Mouse (Mus musculus): Measurements from ENCODE around the gene Syt1. TPM values are rescaled to one million over a fixed set of nuclear protein-coding genes. Genes with fewer than 3 reads are reported as not detected.

The Syt1 gene
- polyA plus RNA-seq, 1 experiment from 2014 or later: 26.6 TPM

- H3K27me3 ChIP-seq (ENCODE audit: control insufficient read depth, insufficient read depth, low read length): no peaks in the 10 kb centered on the region
- no peaks in the 10 kb centered on the region for H3K9me3 ChIP-seq (ENCODE audit: control insufficient read depth, low read length)
- no peak overlapping the region for H3K27ac ChIP-seq (ENCODE audit: low read depth, low read length)
- H3K4me1 ChIP-seq (ENCODE audit: control insufficient read depth, insufficient read depth, low read length): no peaks in the 10 kb centered on the region
- H3K4me3 ChIP-seq (ENCODE audit: low read depth, low read length): no peak overlapping the region
- WGBS: 90% methylated on average over 2 of the region's 2 CpGs
- no peak overlapping the region for H3K9ac ChIP-seq (ENCODE audit: low read length)
- no peak for ATAC-seq (ENCODE audit: insufficient read depth, low FRiP score, low TSS enrichment)
- DNase-seq (ENCODE audit: low spot score): no peak
- H3K36me3 ChIP-seq (ENCODE audit: control insufficient read depth, insufficient read depth, low read length): no peaks in the 10 kb centered on the region
- no peak overlapping the region for H3K4me2 ChIP-seq (ENCODE audit: low read depth)
Observed at GRCm38 (mm10) chr10:108455883-108456282, 554.9 kb downstream of the Syt1 start.

DNA sequence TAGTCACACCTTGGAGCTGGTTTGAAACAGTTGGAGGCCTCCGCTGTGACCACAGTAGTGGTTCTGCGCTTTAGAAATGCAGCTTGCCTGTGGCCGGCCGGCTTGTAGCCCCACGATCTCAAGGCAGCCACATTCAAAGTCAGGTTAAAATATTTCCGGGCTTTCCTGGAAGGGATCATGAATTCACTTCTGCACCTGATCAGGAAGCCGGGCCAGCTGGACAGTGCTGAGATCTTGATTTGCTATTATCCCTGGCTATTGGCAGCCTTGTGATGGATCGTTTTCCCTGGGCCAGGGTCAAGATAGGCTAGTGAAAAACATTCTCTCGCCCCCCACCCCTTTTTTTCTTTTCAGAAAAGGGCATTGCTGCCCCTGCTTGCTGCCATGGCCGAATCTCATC is 555.6 kb downstream of the Syt1 start:
- 81% methylated on average over 10 of the region's 10 CpGs for WGBS
- no peak for DNase-seq (ENCODE audit: low spot score)

DNA sequence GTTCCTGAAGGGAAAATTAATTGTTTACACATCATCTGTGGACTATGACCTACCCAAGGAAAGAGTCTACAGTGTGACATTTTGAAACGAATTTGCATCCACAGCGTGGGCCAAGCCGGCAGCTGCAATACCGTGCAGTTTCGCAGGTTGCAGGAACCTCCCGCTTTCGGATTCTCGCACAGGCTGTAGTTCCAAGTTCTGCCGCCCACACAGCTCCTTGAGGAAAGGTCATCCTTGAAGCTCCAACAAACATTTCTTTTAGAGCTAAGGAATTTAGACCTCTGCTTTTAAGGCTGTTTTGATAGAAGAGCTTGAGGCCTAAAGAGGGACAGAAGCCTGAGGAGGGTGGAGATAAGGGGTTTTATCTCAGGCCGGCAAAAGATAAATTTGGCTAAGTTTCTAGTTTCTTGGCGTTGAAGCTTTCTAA is 556.1 kb downstream of the Syt1 start:
- Histone ChIP-seq H3K9ac (ENCODE audit: low read length) (no peak overlapping the region), H3K36me3 (ENCODE audit: control insufficient read depth, insufficient read depth, low read length) (no peaks in the 10 kb centered on the region), H3K4me2 (ENCODE audit: low read depth) (no peak overlapping the region), H3K4me1 (ENCODE audit: control insufficient read depth, insufficient read depth, low read length) (no peaks in the 10 kb centered on the region), H3K4me3 (ENCODE audit: low read depth, low read length) (no peak overlapping the region), H3K9me3 (ENCODE audit: control insufficient read depth, low read length) (no peaks in the 10 kb centered on the region), H3K27ac (ENCODE audit: low read depth, low read length) (no peak overlapping the region), H3K27me3 (ENCODE audit: control insufficient read depth, insufficient read depth, low read length) (no peaks in the 10 kb centered on the region)
- DNase-seq (ENCODE audit: low spot score) (no peak), ATAC-seq (ENCODE audit: insufficient read depth, low FRiP score, low TSS enrichment) (no peak)
- 90% methylated on average over 11 of the region's 11 CpGs for WGBS

More for the DNA sequence above, 555.6 kb downstream of the Syt1 start:
- H3K27me3 ChIP-seq (ENCODE audit: control insufficient read depth, insufficient read depth, low read length): no peaks in the 10 kb centered on the region
- no peaks in the 10 kb centered on the region for H3K9me3 ChIP-seq (ENCODE audit: control insufficient read depth, low read length)
- no peak overlapping the region for H3K27ac ChIP-seq (ENCODE audit: low read depth, low read length)
- no peak overlapping the region for H3K9ac ChIP-seq (ENCODE audit: low read length)
- ATAC-seq (ENCODE audit: insufficient read depth, low FRiP score, low TSS enrichment): no peak
- no peak overlapping the region for H3K4me2 ChIP-seq (ENCODE audit: low read depth)
- no peaks in the 10 kb centered on the region for H3K4me1 ChIP-seq (ENCODE audit: control insufficient read depth, insufficient read depth, low read length)
- H3K4me3 ChIP-seq (ENCODE audit: low read depth, low read length): no peak overlapping the region
- no peaks in the 10 kb centered on the region for H3K36me3 ChIP-seq (ENCODE audit: control insufficient read depth, insufficient read depth, low read length)

DNA sequence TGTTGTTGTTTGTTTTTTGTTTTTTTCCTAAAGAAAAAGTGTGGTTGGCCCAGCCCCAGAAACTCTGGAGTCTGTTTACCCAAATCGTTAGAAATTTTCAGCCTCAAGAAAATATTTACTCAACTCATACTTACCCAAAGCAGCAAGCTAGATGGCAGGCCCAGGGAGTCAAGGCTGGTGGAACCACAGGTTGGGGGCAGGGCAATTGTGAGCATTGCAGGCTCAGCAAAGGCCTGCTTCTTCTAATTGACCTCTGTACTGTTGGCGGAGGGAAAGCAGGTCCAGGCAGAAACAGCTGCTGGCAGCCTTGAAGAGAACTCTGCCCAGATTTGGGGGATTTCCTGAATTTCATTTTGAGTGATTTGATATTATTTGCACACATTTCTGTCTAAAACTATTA is 557.2 kb downstream of the Syt1 start:
- no peaks in the 10 kb centered on the region for H3K36me3 ChIP-seq (ENCODE audit: control insufficient read depth, insufficient read depth, low read length)
- H3K4me1 ChIP-seq (ENCODE audit: control insufficient read depth, insufficient read depth, low read length): no peaks in the 10 kb centered on the region
- H3K9ac ChIP-seq (ENCODE audit: low read length): no peak overlapping the region
- H3K4me3 ChIP-seq (ENCODE audit: low read depth, low read length): no peak overlapping the region
- H3K9me3 ChIP-seq (ENCODE audit: control insufficient read depth, low read length): no peaks in the 10 kb centered on the region
- WGBS: 62% methylated on average over 2 of the region's 2 CpGs
- H3K27me3 ChIP-seq (ENCODE audit: control insufficient read depth, insufficient read depth, low read length): no peaks in the 10 kb centered on the region
- H3K4me2 ChIP-seq (ENCODE audit: low read depth): no peak overlapping the region
- no peak for ATAC-seq (ENCODE audit: insufficient read depth, low FRiP score, low TSS enrichment)
- H3K27ac ChIP-seq (ENCODE audit: low read depth, low read length): no peak overlapping the region
- DNase-seq (ENCODE audit: low spot score): no peak

GRCm38 (mm10) chr10:108452421-108452820 is 558.4 kb downstream of the Syt1 start:
- Histone ChIP-seq H3K4me1 (ENCODE audit: control insufficient read depth, insufficient read depth, low read length) (no peaks in the 10 kb centered on the region), H3K9me3 (ENCODE audit: control insufficient read depth, low read length) (no peaks in the 10 kb centered on the region), H3K27me3 (ENCODE audit: control insufficient read depth, insufficient read depth, low read length) (no peaks in the 10 kb centered on the region), H3K9ac (ENCODE audit: low read length) (no peak overlapping the region), H3K4me3 (ENCODE audit: low read depth, low read length) (no peak overlapping the region), H3K27ac (ENCODE audit: low read depth, low read length) (no peak overlapping the region), H3K4me2 (ENCODE audit: low read depth) (no peak overlapping the region), H3K36me3 (ENCODE audit: control insufficient read depth, insufficient read depth, low read length) (no peaks in the 10 kb centered on the region)
- ATAC-seq (ENCODE audit: insufficient read depth, low FRiP score, low TSS enrichment) (no peak), DNase-seq (ENCODE audit: low spot score) (no peak)
- 89% methylated on average over 9 of the region's 9 CpGs for WGBS

GRCm38 (mm10) chr10:108451516-108451915 is 559.3 kb downstream of the Syt1 start:
- no peak overlapping the region for H3K4me3 ChIP-seq (ENCODE audit: low read depth, low read length)
- DNase-seq (ENCODE audit: low spot score) (no peak), ATAC-seq (ENCODE audit: insufficient read depth, low FRiP score, low TSS enrichment) (no peak)
- no peaks in the 10 kb centered on the region; the same call in 1 of the 2 replicates for H3K4me1 ChIP-seq (ENCODE audit: control insufficient read depth, insufficient read depth, low read length)
- H3K36me3 ChIP-seq (ENCODE audit: control insufficient read depth, insufficient read depth, low read length): no peaks in the 10 kb centered on the region
- H3K4me2 ChIP-seq (ENCODE audit: low read depth): no peak overlapping the region
- H3K27ac ChIP-seq (ENCODE audit: low read depth, low read length): no peak overlapping the region
- H3K27me3 ChIP-seq (ENCODE audit: control insufficient read depth, insufficient read depth, low read length): no peaks in the 10 kb centered on the region
- 91% methylated on average over 8 of the region's 8 CpGs for WGBS
- H3K9me3 ChIP-seq (ENCODE audit: control insufficient read depth, low read length): no peaks in the 10 kb centered on the region
- no peak overlapping the region for H3K9ac ChIP-seq (ENCODE audit: low read length)

DNA sequence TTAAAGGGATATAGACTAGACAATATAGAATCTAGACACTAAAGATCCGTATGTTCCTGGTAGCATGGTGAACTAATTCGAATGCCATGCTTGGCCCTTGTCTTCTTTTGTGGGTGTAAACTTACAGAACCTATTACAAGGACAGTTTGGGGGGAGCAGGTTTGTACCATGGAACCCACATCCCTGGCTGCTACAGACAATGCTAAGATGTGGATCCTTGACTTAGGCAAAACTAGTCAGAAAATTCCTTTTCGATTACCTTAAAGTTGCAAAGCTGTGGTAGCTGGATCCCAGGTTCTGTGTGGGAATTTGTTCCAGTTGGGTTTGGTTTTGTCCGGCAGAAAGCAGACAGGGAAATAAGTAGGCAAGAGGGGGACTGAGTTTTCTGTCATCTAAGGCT is 560.4 kb downstream of the Syt1 start:
- whole genome bisulfite sequencing: 88% methylated on average over 4 of the region's 4 CpGs
- Histone ChIP-seq H3K9me3 (ENCODE audit: control insufficient read depth, low read length) (no peaks in the 10 kb centered on the region), H3K4me3 (ENCODE audit: low read depth, low read length) (no peak overlapping the region), H3K27ac (ENCODE audit: low read depth, low read length) (no peak overlapping the region), H3K27me3 (ENCODE audit: control insufficient read depth, insufficient read depth, low read length) (no peaks in the 10 kb centered on the region), H3K9ac (ENCODE audit: low read length) (no peak overlapping the region), H3K4me2 (ENCODE audit: low read depth) (no peak overlapping the region), H3K4me1 (ENCODE audit: control insufficient read depth, insufficient read depth, low read length) (no peaks in the 10 kb centered on the region; the same call in 1 of the 2 replicates), H3K36me3 (ENCODE audit: control insufficient read depth, insufficient read depth, low read length) (no peaks in the 10 kb centered on the region)
- no peak for ATAC-seq (ENCODE audit: insufficient read depth, low FRiP score, low TSS enrichment)
- DNase-seq (ENCODE audit: low spot score): no peak

DNA sequence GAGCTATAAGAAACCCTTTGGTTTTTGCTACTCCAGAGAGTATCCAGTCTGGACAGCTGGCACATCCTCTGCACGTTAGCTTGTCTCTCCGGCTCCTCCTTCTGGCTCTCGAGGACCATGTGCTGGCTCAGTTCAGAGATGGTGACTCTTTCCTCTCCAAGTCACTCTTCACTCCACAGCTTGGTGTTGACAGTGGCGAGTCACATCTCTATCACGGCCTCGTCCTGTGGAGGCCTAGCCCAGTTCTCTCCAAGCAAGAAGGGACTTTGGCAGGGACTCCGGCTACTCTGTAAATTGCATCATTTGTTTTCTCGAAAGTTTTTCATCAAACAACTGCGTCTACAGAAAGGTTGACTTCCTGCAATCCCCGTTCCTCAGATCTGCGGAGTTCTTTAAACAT is 562.4 kb downstream of the Syt1 start:
- Histone ChIP-seq H3K36me3 (ENCODE audit: control insufficient read depth, insufficient read depth, low read length) (no peaks in the 10 kb centered on the region), H3K9ac (ENCODE audit: low read length) (no peak overlapping the region), H3K4me3 (ENCODE audit: low read depth, low read length) (no peak overlapping the region), H3K27me3 (ENCODE audit: control insufficient read depth, insufficient read depth, low read length) (no peaks in the 10 kb centered on the region), H3K4me2 (ENCODE audit: low read depth) (no peak overlapping the region), H3K4me1 (ENCODE audit: control insufficient read depth, insufficient read depth, low read length) (peaks cover 6% of the 10 kb centered on the region; the same call in 1 of the 2 replicates), H3K27ac (ENCODE audit: low read depth, low read length) (no peak overlapping the region), H3K9me3 (ENCODE audit: control insufficient read depth, low read length) (no peaks in the 10 kb centered on the region)
- no peak for DNase-seq (ENCODE audit: low spot score)
- WGBS: 85% methylated on average over 11 of the region's 11 CpGs
- no peak for ATAC-seq (ENCODE audit: insufficient read depth, low FRiP score, low TSS enrichment)
